26 mouse cellular contexts compared by ENCODE assay signal in genomic region chr8:13027615-13028014, GRCm38 (mm10). TPM values are rescaled to one million over a fixed set of nuclear protein-coding genes. Genes with fewer than 3 reads are reported as not detected.
A peak's percentile ranks its signal among the peaks of the same experiment; 100 is the strongest.
DNase-seq lines count a peak whose midpoint lies in the region; ATAC-seq lines count a peak whose summit lies in the region.
"Had no signal": no experiment of that assay in that cellular context is flagged by ENCODE, and none has a peak within 500 bp of the region (broad histone marks: within the 10 kb centered on the region; RNA-seq: fewer than 3 reads in every experiment).

No protein-coding gene starts in this region.

- H3K4me3 ChIP-seq in macrophage (ENCODE audit: inconsistent target) = no peak overlapping the region
- no peak overlapping the region for H3K4me3 ChIP-seq in forebrain, embryonic 10.5 days
- H3K4me3 ChIP-seq: embryonic facial prominence, embryonic 13.5 days; forebrain, embryonic 13.5 days; heart, embryonic 10.5 days; hindbrain, embryonic 13.5 days had no signal

- peaks cover 8% of the 10 kb centered on the region for H3K4me1 ChIP-seq in forebrain, embryonic 10.5 days
- H3K4me1 ChIP-seq: forebrain, embryonic 13.5 days; hindbrain, embryonic 13.5 days had no signal

- H3K27ac ChIP-seq in macrophage = peak overlapping the region; percentile 71
- H3K27ac ChIP-seq in forebrain, embryonic 10.5 days = no peak overlapping the region
- H3K27ac ChIP-seq: embryonic facial prominence, embryonic 13.5 days; forebrain, embryonic 13.5 days; heart, embryonic 10.5 days; hindbrain, embryonic 13.5 days; hindbrain, postnatal 0 days had no signal

- no peaks in the 10 kb centered on the region for H3K79me2 ChIP-seq in macrophage (ENCODE audit: inconsistent target)

- H3K36me3 ChIP-seq in macrophage (ENCODE audit: inconsistent target) = no peaks in the 10 kb centered on the region
- no peaks in the 10 kb centered on the region for H3K36me3 ChIP-seq in forebrain, embryonic 10.5 days (replicated peaks)
- H3K36me3 ChIP-seq: embryonic facial prominence, embryonic 13.5 days; heart, embryonic 10.5 days; hindbrain, embryonic 13.5 days had no signal

- peak; percentile 24 for DNase-seq in adrenal gland, postnatal 14 days
- no peak for DNase-seq in adrenal gland, postnatal 25 days
- peak; percentile 89 for DNase-seq in 416B (ENCODE audit: low read depth)
- DNase-seq in cerebellum, postnatal 25 days = no peak
- DNase-seq in forebrain, embryonic 10.5 days (ENCODE audit: extremely low spot score, low spot score) = no peak
- DNase-seq: adrenal gland, postnatal 36 days; cerebellum, adult 2 months; cerebellum, postnatal 14 days; forebrain, postnatal 0 days; gastrocnemius, postnatal 14 days; heart, postnatal 10 days; heart, postnatal 4 days had no signal

- H3K27me3 ChIP-seq in forebrain, embryonic 10.5 days (ENCODE audit: poor library complexity, severe bottlenecking) = no peaks in the 10 kb centered on the region
- H3K27me3 ChIP-seq: embryonic facial prominence, embryonic 13.5 days; forebrain, embryonic 13.5 days; hindbrain, embryonic 13.5 days had no signal

- ATAC-seq in monocyte, adult 5-6 weeks (replicated peaks; ENCODE audit: insufficient number of reproducible peaks, low FRiP score, low TSS enrichment, poor library complexity, severe bottlenecking) = peak; percentile 67
- ATAC-seq: activated CD4-positive, CD25-positive, alpha-beta regulatory T cell, adult 4 months; forebrain, embryonic 13.5 days; forebrain, postnatal 0 days; hindbrain, postnatal 0 days; Patski had no signal

- H3K9me3 ChIP-seq in forebrain, embryonic 10.5 days = no peaks in the 10 kb centered on the region
- H3K9me3 ChIP-seq: embryonic facial prominence, embryonic 13.5 days; forebrain, embryonic 13.5 days; heart, embryonic 10.5 days; hindbrain, embryonic 13.5 days had no signal

- 10% methylated on average over 5 of the region's 5 CpGs for WGBS in macrophage (ENCODE audit: missing documents)
- WGBS in forebrain, embryonic 10.5 days = 91% methylated on average over 5 of the region's 5 CpGs

RNA-seq across cellular contexts. Expression of gene F7, which starts 1.8 kb away (rescaled TPM):
- total RNA-seq in adrenal gland, postnatal 14 days (2021) = 1.3 and 13.2 TPM in 2 replicates
- total RNA-seq in adrenal gland, postnatal 25 days (2021) = 0.61 and 0.67 TPM in 2 replicates
- total RNA-seq in macrophage (2018; cell fraction: chromatin; rRNA removed) = 10 to 100 TPM in 1 of 26 experiments, 1 to 10 TPM in 25; 4.2 to 11.8 (median 7.6) TPM
- total RNA-seq in macrophage (2018; cell fraction: cytosol; rRNA removed) = 1 to 10 TPM; 1.1 to 6.2 (median 2.9) TPM
- 10 to 100 TPM in 12 of 26 experiments, 1 to 10 TPM in 14; 5.2 to 20.3 (median 8.6) TPM for total RNA-seq in macrophage (2018; cell fraction: nucleus; rRNA removed)
- 1.3 to 5.2 TPM (median 2.3 TPM) in 3 replicates for polyA plus RNA-seq in macrophage (2018)
- total RNA-seq in monocyte, adult 5-6 weeks (2017) = 0.85 TPM in 1 of 3 replicates, not detected in the others
- polyA plus RNA-seq in forebrain, embryonic 10.5 days (2016; fragmentation: Nextera tagmentation; extraction: Ambion mirVana) = 0.07 TPM in 1 of 2 replicates, not detected in the other
- total RNA-seq: CH12.LX; gastrocnemius, postnatal 14 days; heart, postnatal 10 days; heart, postnatal 4 days had no signal
- polyA plus RNA-seq: activated CD4-positive, CD25-positive, alpha-beta regulatory T cell, adult 4 months; embryonic facial prominence, embryonic 13.5 days; heart, embryonic 14.5 days; hindbrain, embryonic 13.5 days; hindbrain, postnatal 0 days; intestine, embryonic 14.5 days; Patski had no signal

RNA-seq across cellular contexts. Expression of gene F10, which starts 9.5 kb away (rescaled TPM):
- total RNA-seq in adrenal gland, postnatal 14 days (2021) = 4.9 and 76.6 TPM in 2 replicates
- 0.43 and 4.4 TPM in 2 replicates for total RNA-seq in adrenal gland, postnatal 25 days (2021)
- 10 to 100 TPM in 9 of 26 experiments, 1 to 10 TPM in 17; 1.2 to 40.0 (median 6.1) TPM for total RNA-seq in macrophage (2018; cell fraction: chromatin; rRNA removed)
- 10 to 100 TPM in 15 of 26 experiments, 1 to 10 TPM in 11; 2.3 to 26.0 (median 12.7) TPM for total RNA-seq in macrophage (2018; cell fraction: cytosol; rRNA removed)
- 10 to 100 TPM in 19 of 26 experiments, 1 to 10 TPM in 6, under 1 TPM in 1; 0.74 to 67.2 (median 21.5) TPM for total RNA-seq in macrophage (2018; cell fraction: nucleus; rRNA removed)
- 1.3 to 4.8 TPM (median 3.4 TPM) in 3 replicates for polyA plus RNA-seq in macrophage (2018)
- 39.9 to 65.1 TPM (median 44.8 TPM) in 3 replicates for total RNA-seq in monocyte, adult 5-6 weeks (2017)
- 0.47 and 0.76 TPM in 2 replicates for polyA plus RNA-seq in forebrain, embryonic 10.5 days (2016; fragmentation: Nextera tagmentation; extraction: Ambion mirVana)
- total RNA-seq: CH12.LX; gastrocnemius, postnatal 14 days had no signal
- polyA plus RNA-seq: activated CD4-positive, CD25-positive, alpha-beta regulatory T cell, adult 4 months; cerebellum, adult 2 months; Patski had no signal

RNA-seq across cellular contexts. Expression of gene Proz, which starts 33.1 kb away (rescaled TPM):
- total RNA-seq in adrenal gland, postnatal 14 days (2021) = 1.0 and 28.4 TPM in 2 replicates
- 1.7 TPM in 1 of 2 replicates, not detected in the other for total RNA-seq in adrenal gland, postnatal 25 days (2021)
- 1 to 10 TPM in 1 of 26 experiments, under 1 TPM in 9, not detected in 16; 0.23 to 1.1 (median 0.31) TPM for total RNA-seq in macrophage (2018; cell fraction: chromatin; rRNA removed)
- under 1 TPM in 1 of 26 experiments, not detected in 25; 0.06 TPM for total RNA-seq in macrophage (2018; cell fraction: cytosol; rRNA removed)
- 1 to 10 TPM in 2 of 26 experiments, under 1 TPM in 14, not detected in 10; 0.17 to 1.1 (median 0.59) TPM for total RNA-seq in macrophage (2018; cell fraction: nucleus; rRNA removed)
- polyA plus RNA-seq in macrophage (2018) = not detected in 3 replicates
- total RNA-seq in monocyte, adult 5-6 weeks (2017) = 0.68 TPM in 1 of 3 replicates, not detected in the others
- polyA plus RNA-seq in forebrain, embryonic 10.5 days (2016; fragmentation: Nextera tagmentation; extraction: Ambion mirVana) = 0.31 and 0.33 TPM in 2 replicates
- total RNA-seq: adrenal gland, adult 18-20 months; adrenal gland, postnatal 36 days; gastrocnemius, adult 18-20 months; gastrocnemius, postnatal 14 days; heart, postnatal 10 days; heart, postnatal 4 days; hindbrain, postnatal 0 days had no signal

Comparison
In these comparisons a context has a peak if more than half of its experiments do, and no peak if none do; other contexts are left out.
1. DNase-seq: peak in adrenal gland, postnatal 14 days (single experiment) and 416B (single experiment); none in adrenal gland, postnatal 25 days (single experiment), cerebellum, postnatal 25 days (0 of 2) and forebrain, embryonic 10.5 days (single experiment).